Mouse (Mus musculus): ENCODE results near the gene Amacr. TPM values are rescaled to one million over a fixed set of nuclear protein-coding genes. Genes with fewer than 3 reads are reported as not detected.
"Not testable (repeated sequence)": the region's sequence is repeated elsewhere in the genome, so short reads cannot be mapped to it uniquely, and the experiment has no call there.

Amacr gene
- total RNA-seq, 1 experiment from 2014 or later, result not detected

- ATAC-seq (replicated peaks; ENCODE audit: insufficient number of reproducible peaks, low FRiP score, low TSS enrichment, poor library complexity, severe bottlenecking), result no peak
Measured at GRCm38 (mm10) chr15:10982064-10982435, 494 bp downstream of the Amacr start.

- ATAC-seq (replicated peaks; ENCODE audit: insufficient number of reproducible peaks, low FRiP score, low TSS enrichment, poor library complexity, severe bottlenecking), result no peak
Measured at GRCm38 (mm10) chr15:10985756-10986155, 4.2 kb downstream of the Amacr start.

GRCm38 (mm10) chr15:10986477-10986876 lies 4.9 kb downstream of the Amacr start:
- not testable (repeated sequence) for ATAC-seq (replicated peaks; ENCODE audit: insufficient number of reproducible peaks, low FRiP score, low TSS enrichment, poor library complexity, severe bottlenecking)

GRCm38 (mm10) chr15:10990411-10990810 lies 8.9 kb downstream of the Amacr start:
- ATAC-seq (replicated peaks; ENCODE audit: insufficient number of reproducible peaks, low FRiP score, low TSS enrichment, poor library complexity, severe bottlenecking), result no peak

- no peak for ATAC-seq (replicated peaks; ENCODE audit: insufficient number of reproducible peaks, low FRiP score, low TSS enrichment, poor library complexity, severe bottlenecking)
Measured at GRCm38 (mm10) chr15:10991566-10991965, 10.0 kb downstream of the Amacr start.

GRCm38 (mm10) chr15:10999832-11000231 lies 18.3 kb downstream of the Amacr start:
- no peak for ATAC-seq (replicated peaks; ENCODE audit: insufficient number of reproducible peaks, low FRiP score, low TSS enrichment, poor library complexity, severe bottlenecking)

GRCm38 (mm10) chr15:11000421-11000820 lies 18.9 kb downstream of the Amacr start, which contains the start of gene Slc45a2:
TSS of gene Slc45a2 (plus strand) at chr15:11000721.
- no peak for ATAC-seq (replicated peaks; ENCODE audit: insufficient number of reproducible peaks, low FRiP score, low TSS enrichment, poor library complexity, severe bottlenecking)

- ATAC-seq (replicated peaks; ENCODE audit: insufficient number of reproducible peaks, low FRiP score, low TSS enrichment, poor library complexity, severe bottlenecking), result no peak
Measured at GRCm38 (mm10) chr15:11003791-11004190, 22.2 kb downstream of the Amacr start.

GRCm38 (mm10) chr15:11004646-11005045 lies 23.1 kb downstream of the Amacr start:
- ATAC-seq (replicated peaks; ENCODE audit: insufficient number of reproducible peaks, low FRiP score, low TSS enrichment, poor library complexity, severe bottlenecking), result no peak

GRCm38 (mm10) chr15:11008756-11009155 lies 27.2 kb downstream of the Amacr start:
- ATAC-seq (replicated peaks; ENCODE audit: insufficient number of reproducible peaks, low FRiP score, low TSS enrichment, poor library complexity, severe bottlenecking), result no peak

GRCm38 (mm10) chr15:11010976-11011548 lies 29.5 kb downstream of the Amacr start:
- ATAC-seq (replicated peaks; ENCODE audit: insufficient number of reproducible peaks, low FRiP score, low TSS enrichment, poor library complexity, severe bottlenecking), result no peak

- no peak for ATAC-seq (replicated peaks; ENCODE audit: insufficient number of reproducible peaks, low FRiP score, low TSS enrichment, poor library complexity, severe bottlenecking)
Measured at GRCm38 (mm10) chr15:11014931-11015330, 33.4 kb downstream of the Amacr start.

- ATAC-seq (replicated peaks; ENCODE audit: insufficient number of reproducible peaks, low FRiP score, low TSS enrichment, poor library complexity, severe bottlenecking), result no peak
Measured at GRCm38 (mm10) chr15:11026801-11027561, 45.4 kb downstream of the Amacr start.

GRCm38 (mm10) chr15:11030188-11030587 lies 48.6 kb downstream of the Amacr start:
- ATAC-seq (replicated peaks; ENCODE audit: insufficient number of reproducible peaks, low FRiP score, low TSS enrichment, poor library complexity, severe bottlenecking), result no peak

- ATAC-seq (replicated peaks; ENCODE audit: insufficient number of reproducible peaks, low FRiP score, low TSS enrichment, poor library complexity, severe bottlenecking), result no peak
Measured at GRCm38 (mm10) chr15:11035947-11036474, 54.5 kb downstream of the Amacr start.

- no peak for ATAC-seq (replicated peaks; ENCODE audit: insufficient number of reproducible peaks, low FRiP score, low TSS enrichment, poor library complexity, severe bottlenecking)
Measured at GRCm38 (mm10) chr15:11036535-11037375, 55.2 kb downstream of the Amacr start.

- ATAC-seq (replicated peaks; ENCODE audit: insufficient number of reproducible peaks, low FRiP score, low TSS enrichment, poor library complexity, severe bottlenecking), result no peak
Measured at GRCm38 (mm10) chr15:11037376-11037695, 55.8 kb downstream of the Amacr start.

GRCm38 (mm10) chr15:11037711-11038110 lies 56.2 kb downstream of the Amacr start, which contains the start of gene Rxfp3:
TSS of gene Rxfp3 (minus strand) at chr15:11037991.
- no peak for ATAC-seq (replicated peaks; ENCODE audit: insufficient number of reproducible peaks, low FRiP score, low TSS enrichment, poor library complexity, severe bottlenecking)

GRCm38 (mm10) chr15:11038476-11038875 lies 56.9 kb downstream of the Amacr start:
- no peak for ATAC-seq (replicated peaks; ENCODE audit: insufficient number of reproducible peaks, low FRiP score, low TSS enrichment, poor library complexity, severe bottlenecking)
